In the genomic region with DNA sequence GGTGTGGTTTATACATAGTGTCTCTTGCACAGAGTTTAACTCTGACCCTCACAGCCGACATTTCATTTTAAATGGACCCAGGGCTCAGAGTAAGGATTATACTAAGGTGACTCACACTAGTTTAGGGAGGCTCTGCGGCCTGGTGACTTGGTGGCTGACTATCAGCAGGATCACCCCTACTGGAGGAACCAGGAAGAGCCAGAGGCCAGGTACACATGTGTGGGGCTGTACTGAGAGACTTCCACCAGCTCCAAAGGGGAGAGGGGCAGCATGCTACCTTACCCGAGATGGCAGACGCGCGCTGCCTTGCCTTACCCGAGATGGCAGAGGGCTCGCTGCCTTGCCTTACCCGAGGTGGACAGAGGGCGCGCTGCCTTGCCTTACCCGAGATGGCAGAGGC, we compare ENCODE assay signal across 28 mouse cellular contexts.
DNase-seq lines count a peak whose midpoint lies in the region; ATAC-seq and TF ChIP-seq lines count a peak whose summit lies in the region.
"Had no signal": no experiment of that assay in that cellular context is flagged by ENCODE, and none has a peak within 500 bp of the region (broad histone marks: within the 10 kb centered on the region; RNA-seq: fewer than 3 reads in every experiment).

No protein-coding gene starts in this region.

- H3K4me3 ChIP-seq in midbrain, postnatal 0 days (ENCODE audit: low read depth, low read length), result no peak overlapping the region
- H3K4me3 ChIP-seq in midbrain, embryonic 16.5 days (ENCODE audit: low read depth, low read length), result no peak overlapping the region
- no peak overlapping the region for H3K4me3 ChIP-seq in hindbrain, embryonic 14.5 days (replicated peaks; ENCODE audit: low read length)
- H3K4me3 ChIP-seq: embryonic facial prominence, embryonic 10.5 days; embryonic facial prominence, embryonic 13.5 days; erythroblast, embryonic 14.5 days; forebrain, embryonic 12.5 days; forebrain, embryonic 15.5 days; hindbrain, embryonic 10.5 days; hindbrain, embryonic 13.5 days had no signal

- no peak for ATAC-seq in midbrain, postnatal 0 days (ENCODE audit: low FRiP score)
- no peak for ATAC-seq in midbrain, embryonic 16.5 days
- ATAC-seq in Patski, result peak; percentile 17
- no peak for ATAC-seq in hindbrain, embryonic 14.5 days (ENCODE audit: low FRiP score)
- ATAC-seq: activated CD4-positive, CD25-positive, alpha-beta regulatory T cell, adult 4 months; CD4-positive, CD25-positive, alpha-beta regulatory T cell, adult 4 months; forebrain, embryonic 15.5 days; inflammation-experienced regulatory T-cells, adult 6 months; intestine, embryonic 16.5 days had no signal

- H3K27ac ChIP-seq in midbrain, postnatal 0 days (ENCODE audit: low read depth, low read length), result no peak overlapping the region
- H3K27ac ChIP-seq in midbrain, embryonic 16.5 days (ENCODE audit: low read length), result no peak overlapping the region
- no peak overlapping the region for H3K27ac ChIP-seq in hindbrain, embryonic 14.5 days
- H3K27ac ChIP-seq: embryonic facial prominence, embryonic 10.5 days; embryonic facial prominence, embryonic 13.5 days; forebrain, embryonic 15.5 days; hindbrain, embryonic 10.5 days; hindbrain, embryonic 13.5 days; hindbrain, postnatal 0 days had no signal

- POLR2A ChIA-PET in Patski (lab: Charles Lee), result no interaction called here

- CTCF ChIA-PET in Patski (lab: Charles Lee), result no interaction called here

- no peaks in the 10 kb centered on the region for H3K27me3 ChIP-seq in midbrain, postnatal 0 days (ENCODE audit: insufficient read depth, low read length)
- H3K27me3 ChIP-seq in midbrain, embryonic 16.5 days (ENCODE audit: control insufficient read depth, insufficient read depth, low read depth, low read length), result no peaks in the 10 kb centered on the region
- H3K27me3 ChIP-seq in Patski, result no peaks in the 10 kb centered on the region
- H3K27me3 ChIP-seq in hindbrain, embryonic 14.5 days (ENCODE audit: control insufficient read depth, insufficient read depth, low read length), result no peaks in the 10 kb centered on the region
- H3K27me3 ChIP-seq: embryonic facial prominence, embryonic 13.5 days; forebrain, embryonic 12.5 days; forebrain, embryonic 15.5 days; hindbrain, embryonic 13.5 days had no signal

- peaks cover 13% of the 10 kb centered on the region for H3K36me3 ChIP-seq in midbrain, postnatal 0 days (ENCODE audit: insufficient read depth, low read length)
- 0 out of 2 replicates have a peak, but pooled peaks cover 6% of the 10 kb centered on the region for H3K36me3 ChIP-seq in midbrain, embryonic 16.5 days (ENCODE audit: control insufficient read depth, insufficient read depth, low read length)
- H3K36me3 ChIP-seq in hindbrain, embryonic 14.5 days (replicated peaks; ENCODE audit: control insufficient read depth, insufficient read depth), result peaks cover 21% of the 10 kb centered on the region
- H3K36me3 ChIP-seq: G1E had no signal

- H3K4me1 ChIP-seq in midbrain, postnatal 0 days (ENCODE audit: insufficient read depth, low read length), result no peaks in the 10 kb centered on the region
- H3K4me1 ChIP-seq in midbrain, embryonic 16.5 days (ENCODE audit: control insufficient read depth, insufficient read depth, low read length), result peaks cover 7% of the 10 kb centered on the region; the same call in 1 of the 2 replicates
- H3K4me1 ChIP-seq in hindbrain, embryonic 14.5 days (replicated peaks; ENCODE audit: control insufficient read depth, insufficient read depth, low read length), result 0 out of 2 replicates have a peak, but pooled peaks cover 5% of the 10 kb centered on the region
- H3K4me1 ChIP-seq: embryonic facial prominence, embryonic 10.5 days; embryonic facial prominence, embryonic 13.5 days; forebrain, embryonic 15.5 days; hindbrain, embryonic 10.5 days had no signal

- in situ Hi-C loops in Patski (cut with MboI; ENCODE audit: low pct_unique_long_range_greater_than_20kb), result loop anchor here (25.0 kb wide), 1 partner anchor 488 kb away; no protein-coding TSS in a partner anchor

- whole genome bisulfite sequencing in midbrain, postnatal 0 days, result 94% methylated on average over 12 of the region's 12 CpGs
- WGBS in midbrain, embryonic 16.5 days, result 91% methylated on average over 12 of the region's 12 CpGs
- 92% methylated on average over 12 of the region's 12 CpGs for WGBS in hindbrain, embryonic 14.5 days

- TF ChIP-seq CTCF in midbrain, postnatal 0 days (IDR thresholded peaks at IDR 0.05), result 0 out of 2 replicates have a peak, but pooled peaks have one; percentile 2
- no peak for TF ChIP-seq CTCF in Patski (IDR thresholded peaks at IDR 0.05)

- no peak for DNase-seq in midbrain, postnatal 0 days (ENCODE audit: low spot score)
- DNase-seq in Patski (ENCODE audit: low read depth, low spot score) (no peak), ZHBTc4 (ENCODE audit: low read depth, low spot score) (peak; percentile 67)
- DNase-seq in Muller cell, postnatal 12 days (ENCODE audit: inconsistent ontology term), result no peak
- no peak for DNase-seq in hindbrain, embryonic 14.5 days (ENCODE audit: low spot score)
- DNase-seq: adrenal gland, adult 8-10 months; adrenal gland, postnatal 25 days; cerebellum, adult 11-12 months; cerebellum, adult 8-10 months; cerebellum, postnatal 10 days; cerebellum, postnatal 36 days; embryo, embryonic 11 days; gastrocnemius, postnatal 36 days had no signal

- H3K9ac ChIP-seq in midbrain, postnatal 0 days (replicated peaks; ENCODE audit: low read length, poor library complexity, severe bottlenecking), result no peak overlapping the region
- no peak overlapping the region for H3K9ac ChIP-seq in midbrain, embryonic 16.5 days (ENCODE audit: low read depth, low read length)
- H3K9ac ChIP-seq in hindbrain, embryonic 14.5 days, result no peak overlapping the region
- H3K9ac ChIP-seq: embryonic facial prominence, embryonic 13.5 days; forebrain, embryonic 12.5 days; forebrain, embryonic 15.5 days; hindbrain, embryonic 13.5 days had no signal

- no peaks in the 10 kb centered on the region for H3K9me3 ChIP-seq in midbrain, postnatal 0 days (ENCODE audit: low read length)
- H3K9me3 ChIP-seq in midbrain, embryonic 16.5 days (replicated peaks; ENCODE audit: control insufficient read depth, low read length, poor library complexity, severe bottlenecking), result no peaks in the 10 kb centered on the region
- H3K9me3 ChIP-seq in hindbrain, embryonic 14.5 days (ENCODE audit: control insufficient read depth, low read length), result no peaks in the 10 kb centered on the region
- H3K9me3 ChIP-seq: forebrain, embryonic 12.5 days; forebrain, embryonic 15.5 days had no signal

- H3K4me2 ChIP-seq in midbrain, postnatal 0 days (ENCODE audit: low read depth, low read length, poor library complexity, severe bottlenecking), result no peak overlapping the region
- no peak overlapping the region for H3K4me2 ChIP-seq in midbrain, embryonic 16.5 days (ENCODE audit: low read length)
- no peak overlapping the region for H3K4me2 ChIP-seq in hindbrain, embryonic 14.5 days (replicated peaks)
- H3K4me2 ChIP-seq: embryonic facial prominence, embryonic 13.5 days; forebrain, embryonic 12.5 days; forebrain, embryonic 15.5 days; heart, embryonic 11.5 days; hindbrain, embryonic 13.5 days had no signal
